12 mouse cellular contexts compared by ENCODE assay signal in genomic region chr11:72712721-72713120, GRCm38 (mm10). TPM values are rescaled to one million over a fixed set of nuclear protein-coding genes. Genes with fewer than 3 reads are reported as not detected.
A peak's percentile ranks its signal among the peaks of the same experiment; 100 is the strongest.
DNase-seq lines count a peak whose midpoint lies in the region; ATAC-seq and TF ChIP-seq lines count a peak whose summit lies in the region.
"Had no signal": no experiment of that assay in that cellular context is flagged by ENCODE, and none has a peak within 500 bp of the region (broad histone marks: within the 10 kb centered on the region; RNA-seq: fewer than 3 reads in every experiment).

No protein-coding gene starts in this region.

- no peak overlapping the region for H3K9ac ChIP-seq in midbrain, embryonic 11.5 days (ENCODE audit: low read length)
- no peak overlapping the region for H3K9ac ChIP-seq in midbrain, embryonic 14.5 days (replicated peaks; ENCODE audit: low read length)
- no peak overlapping the region for H3K9ac ChIP-seq in forebrain, postnatal 0 days
- H3K9ac ChIP-seq: liver, embryonic 14.5 days had no signal

- H3K4me3 ChIP-seq in midbrain, embryonic 11.5 days (ENCODE audit: low read depth, low read length): no peak overlapping the region
- H3K4me3 ChIP-seq in midbrain, embryonic 14.5 days (replicated peaks; ENCODE audit: low read depth, low read length): no peak overlapping the region
- H3K4me3 ChIP-seq in left cerebral cortex, adult 2 months: no peak overlapping the region
- no peak overlapping the region for H3K4me3 ChIP-seq in forebrain, postnatal 0 days (ENCODE audit: low read depth, low read length)
- H3K4me3 ChIP-seq: layer of hippocampus, adult 2 months had no signal

- no peaks in the 10 kb centered on the region for H3K27me3 ChIP-seq in midbrain, embryonic 11.5 days (ENCODE audit: control insufficient read depth, insufficient read depth, low read length)
- H3K27me3 ChIP-seq in midbrain, embryonic 14.5 days (ENCODE audit: control insufficient read depth, insufficient read depth, low read length): no peaks in the 10 kb centered on the region
- H3K27me3 ChIP-seq in forebrain, postnatal 0 days (ENCODE audit: insufficient read depth, low read length): no peaks in the 10 kb centered on the region

- H3K9me3 ChIP-seq in midbrain, embryonic 11.5 days (ENCODE audit: control insufficient read depth, low read length): no peaks in the 10 kb centered on the region
- H3K9me3 ChIP-seq in midbrain, embryonic 14.5 days (ENCODE audit: control insufficient read depth, low read length): no peaks in the 10 kb centered on the region
- H3K9me3 ChIP-seq in forebrain, postnatal 0 days (ENCODE audit: low read length): no peaks in the 10 kb centered on the region

- no peak overlapping the region for H3K4me2 ChIP-seq in midbrain, embryonic 11.5 days
- no peak overlapping the region for H3K4me2 ChIP-seq in midbrain, embryonic 14.5 days (ENCODE audit: low read length)
- no peak overlapping the region for H3K4me2 ChIP-seq in forebrain, postnatal 0 days (ENCODE audit: low read depth)

- H3K27ac ChIP-seq in midbrain, embryonic 11.5 days (ENCODE audit: low read depth, low read length): no peak overlapping the region
- H3K27ac ChIP-seq in midbrain, embryonic 14.5 days (replicated peaks; ENCODE audit: low read depth, low read length): no peak overlapping the region
- H3K27ac ChIP-seq in left cerebral cortex, adult 2 months: no peak overlapping the region
- H3K27ac ChIP-seq in forebrain, postnatal 0 days (ENCODE audit: low read depth, low read length): no peak overlapping the region; the same call in 1 of the 2 replicates
- H3K27ac ChIP-seq: layer of hippocampus, adult 2 months; liver, embryonic 14.5 days had no signal

- peaks cover 8% of the 10 kb centered on the region for H3K36me3 ChIP-seq in midbrain, embryonic 11.5 days (ENCODE audit: control insufficient read depth, insufficient read depth, low read length)
- peaks cover 37% of the 10 kb centered on the region for H3K36me3 ChIP-seq in midbrain, embryonic 14.5 days (ENCODE audit: control insufficient read depth, insufficient read depth, low read length)
- H3K36me3 ChIP-seq in forebrain, postnatal 0 days (ENCODE audit: insufficient read depth): peaks cover 28% of the 10 kb centered on the region

- no peak for ATAC-seq in midbrain, embryonic 11.5 days (ENCODE audit: low FRiP score)
- no peak for ATAC-seq in midbrain, embryonic 14.5 days (ENCODE audit: low FRiP score, low TSS enrichment)
- ATAC-seq in forebrain, postnatal 0 days: no peak

- DNase-seq in cerebellum, adult 18-20 months: peak; percentile 9 to 15
- DNase-seq in cerebellum, postnatal 4 days (ENCODE audit: low spot score in 2 of 2): no peak
- DNase-seq in midbrain, embryonic 11.5 days (ENCODE audit: low spot score, missing footprints): peak; percentile 75
- DNase-seq in midbrain, embryonic 14.5 days: no peak
- peak; percentile 44 to 65 for DNase-seq in left cerebral cortex, adult 2 months (ENCODE audit: extremely low spot score in 1 of 2, low spot score in 2 of 2)
- peak; percentile 14 for DNase-seq in right cerebral cortex, postnatal 4 days
- DNase-seq in lung, postnatal 36 days: no peak
- no peak for DNase-seq in forebrain, postnatal 0 days
- DNase-seq: heart, postnatal 14 days; thymus, postnatal 4 days had no signal

- no peaks in the 10 kb centered on the region for H3K4me1 ChIP-seq in midbrain, embryonic 11.5 days (ENCODE audit: control insufficient read depth, insufficient read depth, low read length)
- H3K4me1 ChIP-seq in midbrain, embryonic 14.5 days (ENCODE audit: control insufficient read depth, insufficient read depth, low read length): no peaks in the 10 kb centered on the region
- H3K4me1 ChIP-seq in forebrain, postnatal 0 days (ENCODE audit: insufficient read depth): no peaks in the 10 kb centered on the region

- TF ChIP-seq CTCF in left cerebral cortex, adult 2 months (IDR thresholded peaks at IDR 0.05): no peak
- TF ChIP-seq CTCF in forebrain, postnatal 0 days (IDR thresholded peaks at IDR 0.05; ENCODE audit: low read depth): no peak

- 94% methylated on average over 5 of the region's 5 CpGs for WGBS in midbrain, embryonic 11.5 days
- 95% methylated on average over 5 of the region's 5 CpGs for WGBS in midbrain, embryonic 14.5 days
- 81% methylated on average over 5 of the region's 5 CpGs for WGBS in forebrain, postnatal 0 days

- intact Hi-C loops in left cerebral cortex, adult 2 months (cut with DNase I): no loop called here

RNA-seq across cellular contexts. Expression of gene Ankfy1, which starts 22.9 kb away (rescaled TPM):
- 28.7 and 33.0 TPM in 2 replicates for polyA plus RNA-seq in midbrain, embryonic 11.5 days (2014; fragmentation: Nextera tagmentation; extraction: Ambion mirVana)
- 26.7 and 40.0 TPM in 2 replicates for polyA plus RNA-seq in midbrain, embryonic 14.5 days (2014; fragmentation: Nextera tagmentation; extraction: Ambion mirVana)
- total RNA-seq in left cerebral cortex, adult 2 months (2021): 10 to 100 TPM; 34.4 to 35.4 TPM
- 39.7 and 55.8 TPM in 2 replicates for total RNA-seq in forebrain, postnatal 0 days (2014; rRNA removed)
- 9.8 and 15.7 TPM in 2 replicates for polyA plus RNA-seq in forebrain, postnatal 0 days (2015; fragmentation: Nextera tagmentation; extraction: Ambion mirVana)

Comparison
In these comparisons a context has a peak if more than half of its experiments do, and no peak if none do; other contexts are left out.
1. DNase-seq: peak in cerebellum, adult 18-20 months (2 of 2), midbrain, embryonic 11.5 days (single experiment), left cerebral cortex, adult 2 months (2 of 2) and right cerebral cortex, postnatal 4 days (single experiment); none in cerebellum, postnatal 4 days (0 of 2), midbrain, embryonic 14.5 days (single experiment), lung, postnatal 36 days (single experiment) and forebrain, postnatal 0 days (single experiment).